Mouse (Mus musculus): ENCODE measurements around the gene Mex3d. TPM values are rescaled to one million over a fixed set of nuclear protein-coding genes. Genes with fewer than 3 reads are reported as not detected.

Gene Mex3d
- polyA plus RNA-seq, 1 experiment = not detected

DNA sequence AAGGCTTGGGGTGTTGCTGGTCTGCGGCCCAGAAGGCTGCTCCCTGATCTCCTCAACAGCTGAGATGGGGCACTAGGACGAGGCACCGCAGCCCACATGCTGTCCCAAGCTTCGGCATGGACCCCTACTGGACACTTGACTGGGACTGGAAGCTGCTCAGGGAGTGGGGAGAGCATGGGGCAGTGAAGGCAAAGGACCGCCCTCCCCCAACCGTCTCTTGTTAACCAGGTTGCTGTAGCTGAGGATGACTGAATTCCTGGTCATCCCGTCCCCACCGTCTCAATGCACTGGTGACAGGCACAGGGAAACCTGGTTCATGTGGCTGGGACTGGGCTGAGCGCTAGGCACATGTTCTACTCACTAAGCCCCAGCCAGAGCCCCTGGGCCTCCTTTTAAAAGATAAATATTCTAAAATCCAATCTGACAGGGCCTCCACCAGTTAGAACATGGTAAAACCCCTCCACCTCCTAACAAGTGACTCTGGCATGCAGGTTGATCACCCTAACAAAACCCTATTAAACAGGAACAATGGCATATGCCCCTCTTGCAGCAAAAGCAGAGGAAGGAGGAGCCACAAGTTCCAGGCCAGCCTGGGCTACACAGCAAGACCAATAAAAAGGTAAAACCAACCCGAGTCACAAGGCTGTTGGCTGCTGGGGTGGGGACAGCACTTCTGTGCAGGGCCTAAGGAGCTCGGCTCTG is 9.5 kb upstream of the Mex3d start:
- WGBS = 82% methylated on average over 11 of the region's 11 CpGs
- Histone ChIP-seq H3K4me1 (ENCODE audit: control insufficient read depth, insufficient read depth, low read length) (peaks cover 21% of the 10 kb centered on the region), H3K4me3 (ENCODE audit: insufficient read depth, low read depth, low read length) (no peak overlapping the region), H3K27ac (ENCODE audit: insufficient read depth, low read depth, low read length) (no peak overlapping the region)
- TF ChIP-seq CTCF (IDR thresholded peaks at IDR 0.05; ENCODE audit: insufficient read depth, low read depth, low read length) (no peak), POLR2A (IDR thresholded peaks at IDR 0.05; ENCODE audit: insufficient read depth, low read depth, low read length) (no peak)

DNA sequence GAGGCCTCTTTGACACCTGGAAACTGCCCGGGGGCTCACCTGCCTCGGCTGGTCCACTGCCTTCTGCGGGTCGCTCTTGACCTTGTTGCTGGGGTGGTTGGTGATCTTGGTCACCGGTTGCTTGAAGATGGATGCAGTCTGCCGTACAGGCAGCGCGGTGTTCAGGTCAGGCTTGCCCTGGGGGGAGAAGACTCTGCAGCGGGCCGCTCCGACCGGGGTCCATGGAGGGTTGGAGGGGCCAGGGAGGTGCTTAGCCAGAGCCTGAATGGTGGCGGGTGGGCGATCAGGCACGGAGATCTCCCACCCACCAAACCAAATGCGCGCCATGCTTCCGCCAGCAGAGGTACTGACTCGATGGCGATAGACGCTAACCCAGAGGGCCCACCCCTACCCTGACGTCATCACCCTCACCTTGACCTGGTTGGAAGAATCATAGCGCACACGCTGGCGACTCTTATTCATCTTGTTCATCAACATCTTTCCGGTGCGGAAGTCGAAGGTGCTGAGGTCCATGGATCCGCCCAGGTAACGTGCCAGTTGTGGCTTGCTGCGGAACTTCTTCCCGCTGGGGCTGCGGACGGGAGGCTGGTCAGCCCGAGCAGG is 7.7 kb upstream of the Mex3d start:
- no peak for TF ChIP-seq POLR2A (IDR thresholded peaks at IDR 0.05; ENCODE audit: insufficient read depth, low read depth, low read length)
- TF ChIP-seq CTCF (IDR thresholded peaks at IDR 0.05; ENCODE audit: insufficient read depth, low read depth, low read length) = no peak
- H3K4me1 ChIP-seq (ENCODE audit: control insufficient read depth, insufficient read depth, low read length) = peaks cover 17% of the 10 kb centered on the region
- WGBS = 95% methylated on average over 35 of the region's 35 CpGs
- H3K4me3 ChIP-seq (ENCODE audit: insufficient read depth, low read depth, low read length) = no peak overlapping the region
- H3K27ac ChIP-seq (ENCODE audit: insufficient read depth, low read depth, low read length) = no peak overlapping the region

DNA sequence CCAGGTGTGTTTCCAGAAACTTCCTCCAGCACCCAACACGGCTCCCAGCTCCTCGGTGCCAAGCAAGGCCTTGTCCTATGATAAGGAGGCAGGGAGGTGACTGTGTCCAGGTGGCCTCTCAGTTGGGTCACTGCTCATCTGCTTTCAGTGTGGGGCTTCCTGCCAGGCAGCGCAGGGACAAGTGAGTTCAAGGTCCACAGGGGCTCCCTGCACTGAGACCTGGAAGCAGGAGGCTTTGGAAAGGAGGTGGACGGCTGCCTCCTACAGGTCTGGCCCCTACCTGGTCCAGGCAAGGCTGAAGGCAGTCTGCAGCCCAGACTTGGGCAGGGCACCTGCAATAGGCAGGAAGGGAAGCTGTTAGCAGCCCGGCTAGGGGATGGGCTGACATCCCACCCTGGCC is 5.2 kb upstream of the Mex3d start:
- TF ChIP-seq POLR2A (IDR thresholded peaks at IDR 0.05; ENCODE audit: insufficient read depth, low read depth, low read length) (no peak), CTCF (IDR thresholded peaks at IDR 0.05; ENCODE audit: insufficient read depth, low read depth, low read length) (no peak)
- Histone ChIP-seq H3K27ac (ENCODE audit: insufficient read depth, low read depth, low read length) (no peak overlapping the region), H3K4me3 (ENCODE audit: insufficient read depth, low read depth, low read length) (no peak overlapping the region), H3K4me1 (ENCODE audit: control insufficient read depth, insufficient read depth, low read length) (peaks cover 18% of the 10 kb centered on the region)
- WGBS = 95% methylated on average over 5 of the region's 5 CpGs

DNA sequence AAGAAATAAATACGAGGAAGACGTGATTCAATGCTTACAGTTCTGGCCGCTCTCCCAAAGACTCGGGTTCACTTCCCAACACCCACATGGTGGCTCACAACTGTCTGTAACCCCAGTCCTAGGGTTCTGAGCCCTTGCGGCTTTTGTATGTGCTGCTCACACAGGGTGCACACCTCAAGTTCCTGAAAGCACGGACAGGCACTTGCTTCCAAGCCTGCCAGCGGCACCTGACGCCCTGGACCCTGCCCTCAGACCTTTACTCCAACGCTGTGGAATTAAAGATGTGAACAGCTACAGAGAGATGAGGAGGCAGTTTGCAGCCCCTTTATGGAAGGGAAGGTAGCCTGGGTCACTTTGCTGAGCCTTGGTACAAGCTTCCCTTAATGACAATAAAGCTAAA is 3.2 kb upstream of the Mex3d start:
- WGBS = 77% methylated on average over 9 of the region's 9 CpGs
- Histone ChIP-seq H3K27ac (ENCODE audit: insufficient read depth, low read depth, low read length) (no peak overlapping the region), H3K4me1 (ENCODE audit: control insufficient read depth, insufficient read depth, low read length) (peaks cover 20% of the 10 kb centered on the region), H3K4me3 (ENCODE audit: insufficient read depth, low read depth, low read length) (no peak overlapping the region)
- no peak for TF ChIP-seq CTCF (IDR thresholded peaks at IDR 0.05; ENCODE audit: insufficient read depth, low read depth, low read length)
- TF ChIP-seq POLR2A (IDR thresholded peaks at IDR 0.05; ENCODE audit: insufficient read depth, low read depth, low read length) = no peak

DNA sequence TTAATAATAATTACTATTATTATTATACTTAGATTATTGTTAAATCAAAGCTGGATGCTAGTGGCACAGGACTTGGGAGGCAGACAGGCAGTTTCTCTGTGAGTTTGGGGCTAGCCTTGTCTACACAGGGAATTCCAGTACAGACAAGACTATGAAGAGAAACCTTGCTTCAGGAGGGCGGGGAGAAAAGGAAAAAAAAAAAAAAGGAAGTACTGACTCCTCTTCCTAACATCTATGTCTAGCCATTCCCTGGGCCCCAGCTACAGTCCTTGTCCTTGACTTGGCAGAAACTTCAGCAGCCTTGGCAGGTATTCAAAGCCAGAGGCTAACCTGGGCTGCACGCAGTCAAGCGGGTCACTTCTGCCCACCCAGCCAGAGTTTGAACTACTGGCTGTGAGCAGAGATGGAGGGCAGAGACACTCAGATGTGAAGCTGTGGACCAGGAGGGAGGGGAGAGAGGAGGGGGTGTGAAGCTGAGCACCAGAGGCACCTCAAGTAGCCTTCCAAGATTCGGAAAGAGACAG is 1.8 kb upstream of the Mex3d start:
- Histone ChIP-seq H3K27ac (ENCODE audit: insufficient read depth, low read depth, low read length) (no peak overlapping the region), H3K4me3 (ENCODE audit: insufficient read depth, low read depth, low read length) (no peak overlapping the region), H3K4me1 (ENCODE audit: control insufficient read depth, insufficient read depth, low read length) (peaks cover 35% of the 10 kb centered on the region)
- TF ChIP-seq POLR2A (IDR thresholded peaks at IDR 0.05; ENCODE audit: insufficient read depth, low read depth, low read length) = no peak
- TF ChIP-seq CTCF (IDR thresholded peaks at IDR 0.05; ENCODE audit: insufficient read depth, low read depth, low read length) = no peak
- WGBS = 73% methylated on average over 4 of the region's 4 CpGs

DNA sequence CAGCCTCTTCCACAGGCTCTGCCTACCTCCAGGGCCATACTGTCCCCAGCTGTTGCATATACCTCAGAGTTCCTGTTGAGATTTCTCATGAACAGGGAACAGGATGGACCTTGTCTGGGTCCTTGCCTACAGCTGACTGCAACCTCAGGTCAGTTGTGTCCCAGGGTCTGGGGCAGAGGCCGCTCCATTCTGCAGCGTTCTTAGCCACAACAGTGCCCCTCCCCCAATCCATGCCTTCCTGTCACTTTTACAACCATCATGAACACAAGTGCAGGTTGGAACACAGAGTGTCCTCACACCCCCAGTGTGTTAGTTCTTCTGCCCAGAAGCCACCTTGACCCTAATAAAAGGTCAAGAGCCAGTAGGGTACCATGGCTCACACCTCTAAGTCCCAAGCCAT is 1.3 kb upstream of the Mex3d start:
- peaks cover 39% of the 10 kb centered on the region for H3K4me1 ChIP-seq (ENCODE audit: control insufficient read depth, insufficient read depth, low read length)
- no peak overlapping the region for H3K4me3 ChIP-seq (ENCODE audit: insufficient read depth, low read depth, low read length)
- H3K27ac ChIP-seq (ENCODE audit: insufficient read depth, low read depth, low read length) = no peak overlapping the region
- 23% methylated on average over 2 of the region's 2 CpGs for WGBS
- TF ChIP-seq CTCF (IDR thresholded peaks at IDR 0.05; ENCODE audit: insufficient read depth, low read depth, low read length) = no peak
- TF ChIP-seq POLR2A (IDR thresholded peaks at IDR 0.05; ENCODE audit: insufficient read depth, low read depth, low read length) = no peak

DNA sequence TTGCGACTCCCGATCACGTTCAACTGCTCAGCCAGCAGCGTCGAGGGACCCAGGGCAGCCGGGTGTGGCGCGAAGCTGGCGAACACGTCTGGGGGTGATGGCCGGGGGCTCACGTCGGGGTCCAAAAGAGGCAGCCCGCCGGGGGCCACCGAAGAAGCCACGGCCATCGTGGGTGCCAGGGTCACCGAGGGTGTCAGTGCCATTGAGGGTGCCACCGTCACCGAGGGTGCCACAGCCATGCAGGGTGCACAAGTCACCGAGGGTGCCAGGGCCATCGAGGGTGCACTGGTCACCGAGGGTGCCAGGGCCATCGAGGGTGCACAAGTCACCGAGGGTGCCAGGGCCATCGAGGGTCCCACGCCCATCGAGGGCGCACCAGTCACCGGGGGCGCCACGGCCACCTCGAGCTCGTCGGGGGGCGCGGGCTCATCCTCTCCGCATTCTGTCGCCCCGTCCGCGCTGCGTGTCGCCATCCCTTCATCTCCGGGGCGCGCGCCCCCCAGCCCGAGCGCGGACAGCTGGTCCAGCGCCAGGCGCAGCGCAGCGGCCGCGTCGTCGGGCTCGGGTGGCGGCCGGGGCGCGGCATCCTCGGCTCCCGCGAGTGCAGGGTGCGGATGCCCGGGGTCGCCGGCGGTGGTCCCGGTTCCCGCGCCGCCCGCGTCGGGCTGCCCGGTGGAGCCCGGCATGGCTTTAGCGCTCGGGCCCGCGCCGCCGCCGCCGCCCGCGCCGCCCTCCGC is 556 bp downstream of the Mex3d start:
- Histone ChIP-seq H3K4me1 (ENCODE audit: control insufficient read depth, insufficient read depth, low read length) (peaks cover 44% of the 10 kb centered on the region), H3K27ac (ENCODE audit: insufficient read depth, low read depth, low read length) (peak overlapping the region; percentile 36; the same call in 1 of the 2 replicates), H3K4me3 (ENCODE audit: insufficient read depth, low read depth, low read length) (peak overlapping the region; percentile 95)
- WGBS = 6% methylated on average over 92 of the region's 94 CpGs
- TF ChIP-seq CTCF (IDR thresholded peaks at IDR 0.05; ENCODE audit: insufficient read depth, low read depth, low read length) = no peak

DNA sequence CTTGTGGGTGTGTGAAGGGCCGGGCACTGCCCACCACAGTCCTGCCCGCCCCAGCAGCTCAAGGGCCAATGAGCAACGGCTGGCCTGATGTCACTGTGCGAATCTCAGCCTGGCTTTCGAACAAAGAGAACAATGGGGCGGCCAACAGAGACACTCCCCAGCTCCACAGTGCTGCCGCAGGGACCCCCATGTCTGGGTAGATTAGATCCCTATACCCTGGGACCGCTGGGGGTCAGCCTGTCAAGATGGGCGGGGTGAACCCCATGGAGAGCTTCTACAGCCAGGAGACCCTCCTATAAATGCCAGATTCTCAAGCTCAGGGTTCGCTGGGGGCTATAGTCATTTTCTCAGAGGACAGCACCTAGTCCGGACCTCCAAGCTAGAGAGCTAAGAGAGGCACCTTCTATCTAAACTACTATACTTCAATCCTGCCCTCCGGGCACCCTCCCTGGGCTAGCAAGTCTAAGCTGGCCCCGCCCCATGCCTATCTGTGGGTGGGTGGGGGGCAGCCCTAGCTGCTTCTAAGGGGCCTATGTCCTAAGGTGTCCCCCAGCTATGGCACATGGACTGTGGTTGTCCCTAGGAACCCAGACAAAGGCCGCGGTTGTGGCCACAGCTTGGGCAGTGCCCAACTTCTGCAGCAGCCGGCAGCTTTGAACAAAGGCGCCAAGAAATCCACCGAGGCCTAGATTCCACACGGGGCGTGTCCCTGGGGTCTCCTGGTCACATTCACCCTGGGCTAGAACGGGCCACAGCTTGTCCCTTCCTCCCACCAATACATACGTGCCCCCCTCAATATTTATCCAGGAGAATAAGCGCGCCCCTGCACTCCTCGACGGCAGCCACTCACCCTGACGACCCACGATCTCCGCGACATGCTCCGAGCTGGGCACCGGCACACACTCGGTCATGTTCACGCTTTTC is 1.4 kb downstream of the Mex3d start:
- 3% methylated on average over 34 of the region's 34 CpGs for WGBS
- Histone ChIP-seq H3K27ac (ENCODE audit: insufficient read depth, low read depth, low read length) (peak overlapping the region; percentile 36), H3K4me1 (ENCODE audit: control insufficient read depth, insufficient read depth, low read length) (peaks cover 44% of the 10 kb centered on the region), H3K4me3 (ENCODE audit: insufficient read depth, low read depth, low read length) (peak overlapping the region; percentile 95)
- TF ChIP-seq CTCF (IDR thresholded peaks at IDR 0.05; ENCODE audit: insufficient read depth, low read depth, low read length) (no peak), POLR2A (IDR thresholded peaks at IDR 0.05; ENCODE audit: insufficient read depth, low read depth, low read length) (no peak)

Measured in olfactory bulb, adult 2 months (tissue).